Mouse (Mus musculus): ENCODE results near the gene Pth2r.

The Pth2r gene

GRCm38 (mm10) chr1:65281756-65282155 is at the start of gene Pth2r:
Gene Pth2r (plus strand): TSS chr1:65282056.
- DNase-seq (ENCODE audit: low read depth, low spot score) = no peak

- no peak for DNase-seq (ENCODE audit: low read depth, low spot score)
These were observed 44.1 kb upstream of the Pth2r start for GRCm38 (mm10) chr1:65237712-65238111.

- no peak for DNase-seq (ENCODE audit: low read depth, low spot score)
These were observed 36.2 kb upstream of the Pth2r start for GRCm38 (mm10) chr1:65245637-65246036.

- DNase-seq (ENCODE audit: low read depth, low spot score) = peak; percentile 28
These were observed 1.4 kb upstream of the Pth2r start for GRCm38 (mm10) chr1:65280461-65280860.

- peak; percentile 18 for DNase-seq (ENCODE audit: low read depth, low spot score)
These were observed 910 bp downstream of the Pth2r start for GRCm38 (mm10) chr1:65282766-65283165.

- DNase-seq (ENCODE audit: low read depth, low spot score) = no peak
These were observed 26.6 kb downstream of the Pth2r start for GRCm38 (mm10) chr1:65308476-65308875.

GRCm38 (mm10) chr1:65311214-65311933 is 29.5 kb downstream of the Pth2r start:
- no peak for DNase-seq (ENCODE audit: low read depth, low spot score)

- DNase-seq (ENCODE audit: low read depth, low spot score) = peak; percentile 47
These were observed 30.3 kb downstream of the Pth2r start for GRCm38 (mm10) chr1:65312118-65312517.

GRCm38 (mm10) chr1:65312896-65313295 is 31.0 kb downstream of the Pth2r start:
- DNase-seq (ENCODE audit: low read depth, low spot score) = no peak

- DNase-seq (ENCODE audit: low read depth, low spot score) = no peak
These were observed 32.5 kb downstream of the Pth2r start for GRCm38 (mm10) chr1:65314054-65315021.

- no peak for DNase-seq (ENCODE audit: low read depth, low spot score)
These were observed 33.2 kb downstream of the Pth2r start for GRCm38 (mm10) chr1:65315022-65315407.

- DNase-seq (ENCODE audit: low read depth, low spot score) = no peak
These were observed 52.2 kb downstream of the Pth2r start for GRCm38 (mm10) chr1:65334026-65334425.

GRCm38 (mm10) chr1:65337768-65338167 is 55.9 kb downstream of the Pth2r start:
- DNase-seq (ENCODE audit: low read depth, low spot score) = no peak

GRCm38 (mm10) chr1:65340240-65340639 is 58.4 kb downstream of the Pth2r start:
- no peak for DNase-seq (ENCODE audit: low read depth, low spot score)

GRCm38 (mm10) chr1:65352979-65353378 is 71.1 kb downstream of the Pth2r start:
- DNase-seq (ENCODE audit: low read depth, low spot score) = no peak

- no peak for DNase-seq (ENCODE audit: low read depth, low spot score)
These were observed 72.3 kb downstream of the Pth2r start for GRCm38 (mm10) chr1:65354153-65354552.

- no peak for DNase-seq (ENCODE audit: low read depth, low spot score)
These were observed 106.5 kb downstream of the Pth2r start for GRCm38 (mm10) chr1:65388328-65388727.

- DNase-seq (ENCODE audit: low read depth, low spot score) = no peak
These were observed 107.8 kb downstream of the Pth2r start for GRCm38 (mm10) chr1:65389621-65390020.

- no peak for DNase-seq (ENCODE audit: low read depth, low spot score)
These were observed 125.6 kb downstream of the Pth2r start for GRCm38 (mm10) chr1:65407441-65407840.

GRCm38 (mm10) chr1:65420909-65421308 is 139.1 kb downstream of the Pth2r start:
- DNase-seq (ENCODE audit: low read depth, low spot score) = no peak

GRCm38 (mm10) chr1:65422501-65423010 is 140.7 kb downstream of the Pth2r start:
- DNase-seq (ENCODE audit: low read depth, low spot score) = no peak
